Mouse (Mus musculus) gonadal fat pad, adult 2 months (tissue): ENCODE measurements around the gene Samhd1. TPM values are rescaled to one million over a fixed set of nuclear protein-coding genes. Genes with fewer than 3 reads are reported as not detected.

Source experiments
- DNase-seq: peaks from one replicate; pipeline ENCODE4 v3.0.0-alpha.2; 2012; ENCODE audit warnings: low read depth
- polyA plus RNA-seq: library from polyadenylated mRNA; depleted of rRNA; stranded (reverse); fragments of >200 nt; gene quantifications from 2 replicates; pipeline ENCODE4 v1.2.3, GENCODE M21; 2012

Samhd1 gene
- polyA plus RNA-seq, 1 experiment, result 27.7 TPM

DNA sequence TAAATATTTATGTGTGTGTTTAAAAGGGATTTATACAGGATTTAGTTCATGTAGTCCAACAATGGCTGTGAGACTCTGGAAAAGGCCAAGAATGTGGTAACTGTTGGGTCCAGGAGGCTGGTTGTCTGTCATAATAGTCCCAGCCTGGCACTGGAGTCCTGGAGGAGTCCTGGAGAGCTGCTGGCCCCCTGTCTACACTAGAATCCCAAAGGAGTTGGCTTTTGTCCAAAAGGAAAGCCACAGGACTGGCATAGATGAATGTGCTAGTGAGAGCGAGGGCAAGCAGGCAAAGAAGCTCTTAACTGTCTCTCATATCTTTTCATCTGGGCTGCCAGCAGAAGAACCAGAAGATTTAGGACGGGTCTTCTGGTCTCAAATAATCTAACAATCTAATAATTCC lies 1.6 kb upstream of the Samhd1 start:
- DNase-seq, result no peak

DNA sequence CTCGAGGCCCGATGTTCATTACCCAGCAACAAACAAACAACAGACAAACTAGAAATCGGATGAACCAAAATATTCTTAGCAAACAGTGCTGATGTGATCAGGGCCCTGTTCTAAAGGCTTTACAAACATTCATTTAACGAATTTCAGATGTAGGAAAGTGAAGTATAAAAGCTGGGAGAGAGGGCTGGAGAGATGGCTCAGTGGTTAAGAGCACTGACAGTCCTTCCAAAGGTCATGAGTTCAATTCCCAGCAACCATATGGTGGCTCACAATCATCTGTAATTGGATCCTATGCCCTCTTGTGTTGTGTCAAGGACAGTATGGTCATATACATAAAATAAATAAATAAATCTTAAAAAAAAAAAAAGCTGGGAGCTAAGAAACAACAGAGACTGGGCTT lies 1.1 kb upstream of the Samhd1 start:
- DNase-seq, result no peak

DNA sequence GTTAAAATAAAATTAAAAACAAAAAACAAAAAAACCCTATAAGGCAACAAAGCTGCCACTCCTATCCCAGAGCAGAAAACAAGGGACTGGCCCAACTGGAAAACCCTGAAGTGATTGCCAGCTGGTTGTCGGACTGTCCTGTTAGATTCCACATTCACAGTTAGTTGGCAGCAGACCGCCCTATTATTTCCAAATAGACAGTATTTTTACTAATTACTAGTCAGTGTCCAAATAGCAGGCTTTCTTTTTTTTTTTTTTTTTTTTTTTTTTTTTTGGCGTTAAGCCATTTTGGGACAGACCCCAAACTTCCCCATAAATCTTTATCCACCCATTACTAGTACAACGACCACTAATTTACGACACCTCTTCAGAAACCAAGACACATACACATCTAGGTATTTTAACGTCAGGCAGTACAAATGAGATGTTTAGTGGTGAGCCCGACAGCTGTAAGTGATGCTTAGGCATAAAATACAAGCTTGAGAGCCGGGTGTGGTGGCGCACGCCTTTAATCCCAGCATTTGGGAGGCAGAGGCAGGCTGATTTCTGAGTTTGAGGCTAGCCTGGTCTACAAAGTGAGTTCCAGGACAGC lies 560 bp upstream of the Samhd1 start:
- DNase-seq, result no peak

DNA sequence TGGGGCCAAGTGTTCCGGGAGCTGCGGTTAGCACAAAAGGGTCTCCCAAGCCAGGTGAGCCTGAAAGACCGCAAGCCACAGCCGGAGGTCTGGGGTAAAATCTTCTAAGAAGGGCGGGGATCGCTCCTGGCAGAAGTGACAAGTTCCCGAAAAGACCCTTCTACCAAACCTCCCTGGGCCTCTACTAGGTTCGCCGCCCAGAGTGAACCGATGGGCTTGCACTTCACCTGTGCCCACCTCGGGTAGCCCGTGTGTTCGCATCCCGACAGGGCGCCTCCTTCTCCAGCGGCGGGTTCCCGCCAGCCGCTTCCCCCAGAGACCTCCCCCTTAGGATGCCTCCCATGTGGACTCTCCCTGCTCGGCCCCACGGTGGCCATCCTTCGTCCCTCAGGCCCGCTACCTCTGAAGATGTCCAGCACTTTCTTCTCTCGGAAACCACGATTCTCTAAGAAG lies 560 bp downstream of the Samhd1 start:
- DNase-seq, result no peak

DNA sequence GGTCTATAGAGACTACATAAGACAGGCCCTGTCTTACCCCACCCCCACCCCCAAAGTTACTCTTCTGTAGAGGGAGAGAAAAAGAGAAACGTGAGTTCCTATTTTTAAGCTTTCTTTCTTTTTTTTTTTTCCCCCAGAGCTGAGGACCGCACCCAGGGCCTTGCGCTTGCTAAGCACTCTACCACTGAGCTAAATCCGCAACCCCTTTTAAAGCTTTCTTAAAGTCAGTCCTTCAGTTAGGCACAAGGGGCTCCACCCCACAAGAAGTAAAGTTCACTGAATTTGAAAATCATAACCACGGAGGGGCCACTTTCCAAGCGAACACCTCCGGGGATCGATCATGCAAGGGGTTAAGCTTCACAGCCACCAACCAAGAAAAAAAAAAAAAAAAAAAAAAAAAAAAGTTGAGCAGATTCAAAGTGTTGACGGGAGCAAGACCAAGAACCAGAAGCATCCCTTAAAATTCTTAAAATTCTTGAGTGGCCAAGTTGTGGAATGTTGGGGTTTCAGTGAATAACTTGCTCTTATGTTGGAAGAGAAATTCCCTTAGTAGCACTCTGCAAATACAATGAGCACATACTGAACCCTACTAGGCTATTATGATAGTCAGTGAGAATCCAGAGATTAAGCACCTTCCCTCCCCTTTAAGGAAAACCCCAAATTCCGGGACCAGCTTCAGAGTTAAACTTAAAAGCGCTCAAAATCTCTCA lies 1.1 kb downstream of the Samhd1 start:
- no peak for DNase-seq

DNA sequence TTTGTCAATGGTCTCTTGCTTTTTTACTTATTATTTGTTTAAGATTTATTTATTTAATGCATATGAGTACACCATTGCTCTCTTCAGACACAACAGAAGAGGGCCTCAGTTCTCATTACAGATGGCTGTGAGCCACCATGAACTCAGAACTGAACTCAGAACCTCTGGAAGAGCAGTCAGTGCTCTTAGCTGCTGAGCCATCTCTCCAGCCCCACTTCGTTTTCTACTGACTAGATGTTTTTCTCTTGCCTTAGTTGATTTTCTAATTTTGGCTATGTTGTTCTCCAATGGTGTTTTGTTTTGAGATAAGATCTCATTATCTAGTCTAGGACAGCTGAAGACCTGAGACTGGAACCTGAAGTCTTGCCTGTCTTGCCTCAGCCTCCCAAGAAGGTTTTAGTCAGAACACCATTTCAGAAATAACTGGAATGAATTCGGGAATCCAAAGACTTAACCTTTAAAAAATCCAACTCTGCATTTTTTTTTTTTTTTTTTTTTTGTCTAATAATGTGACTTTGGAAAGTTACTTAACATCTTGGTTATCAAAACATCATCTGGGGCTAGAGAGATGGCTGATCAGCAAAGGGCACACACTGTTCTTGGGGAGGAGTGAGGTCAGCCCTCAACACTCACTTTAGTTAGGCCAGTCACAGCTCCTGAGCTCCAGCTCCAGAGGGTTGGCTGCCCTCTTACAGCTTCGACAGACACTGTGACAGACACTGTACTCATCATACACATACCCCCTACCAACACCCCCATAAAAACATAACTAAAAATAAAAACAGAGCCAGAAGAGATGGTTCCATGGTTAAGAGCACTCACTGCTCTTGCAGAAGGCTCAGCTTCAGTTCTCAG lies 2.2 kb downstream of the Samhd1 start:
- no peak for DNase-seq

DNA sequence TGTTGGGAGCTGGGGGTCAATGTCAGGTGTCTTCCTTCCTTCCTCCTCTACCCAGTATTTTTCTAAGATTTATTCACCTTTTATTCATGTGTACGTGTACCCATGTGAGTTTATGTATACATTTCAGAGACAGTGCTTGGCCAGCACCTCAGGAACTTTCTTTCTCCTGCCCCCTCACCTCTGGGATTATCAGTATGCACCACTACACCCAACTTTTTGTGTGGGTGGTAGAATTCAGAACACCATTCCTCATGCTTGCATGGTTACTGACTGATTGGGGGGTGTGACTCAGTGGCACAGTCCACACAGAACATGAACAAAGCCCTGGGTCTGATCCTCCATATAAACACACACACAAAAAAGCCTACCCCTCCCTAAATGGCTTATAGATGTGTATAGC lies 3.0 kb downstream of the Samhd1 start:
- no peak for DNase-seq

DNA sequence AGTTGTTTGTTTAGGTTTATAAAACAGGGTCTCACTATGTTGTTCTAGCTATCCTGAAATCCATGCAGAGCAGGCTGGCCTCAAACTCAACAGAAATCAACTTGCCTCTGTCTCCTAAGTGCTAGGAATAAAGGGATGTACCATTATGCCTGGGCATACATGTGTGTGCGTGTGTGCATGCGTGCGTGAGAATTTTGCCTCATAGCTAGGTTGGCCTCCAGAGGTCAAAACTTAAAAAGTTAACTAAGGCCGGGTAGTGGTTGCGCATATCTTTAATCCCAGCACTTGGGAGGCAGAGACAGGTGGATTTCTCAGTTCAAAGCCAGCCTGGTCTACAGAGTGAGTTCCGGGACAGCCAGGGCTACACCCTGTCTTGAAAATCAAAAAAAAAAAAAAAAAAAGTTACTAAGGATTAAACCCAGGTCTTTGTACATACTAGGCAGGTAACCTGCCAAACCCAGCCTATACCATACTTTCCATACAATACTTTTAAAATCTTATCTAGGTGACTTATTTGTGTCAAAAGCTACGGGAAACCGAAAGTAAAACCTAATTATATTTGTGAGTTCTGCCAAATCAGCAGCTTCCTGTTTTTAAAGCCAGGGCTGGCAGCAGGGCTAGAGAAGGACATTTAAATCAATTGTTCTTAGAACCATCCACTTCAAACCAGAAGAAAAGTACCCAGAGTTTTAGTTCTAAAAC lies 4.1 kb downstream of the Samhd1 start:
- DNase-seq, result no peak

DNA sequence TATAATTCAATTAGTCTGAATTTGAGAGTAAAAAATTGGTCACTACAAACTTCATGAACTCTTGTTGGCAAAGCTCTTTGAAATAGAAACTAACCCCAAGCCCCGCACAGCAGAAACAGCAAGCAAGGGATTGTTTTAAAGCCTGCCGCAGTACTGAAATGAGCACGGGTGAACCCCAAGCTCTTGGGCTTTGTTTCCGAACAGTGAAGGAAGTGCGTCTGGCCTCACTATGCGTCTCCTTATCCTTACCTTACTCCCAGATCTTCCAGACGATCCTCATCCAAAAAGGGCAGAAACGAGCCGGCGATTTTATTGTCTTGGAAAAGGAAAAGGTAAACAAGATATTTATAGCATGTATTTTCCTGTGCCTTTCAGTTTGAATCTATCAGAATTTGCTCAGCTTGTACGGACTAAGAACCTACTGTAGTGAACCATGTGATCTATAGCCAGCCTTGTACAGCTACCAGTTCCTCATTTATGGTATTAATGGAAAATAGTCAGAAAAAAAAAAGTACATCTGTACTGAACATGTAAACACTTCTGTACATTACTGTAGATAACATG lies 5.4 kb downstream of the Samhd1 start:
- DNase-seq, result no peak

DNA sequence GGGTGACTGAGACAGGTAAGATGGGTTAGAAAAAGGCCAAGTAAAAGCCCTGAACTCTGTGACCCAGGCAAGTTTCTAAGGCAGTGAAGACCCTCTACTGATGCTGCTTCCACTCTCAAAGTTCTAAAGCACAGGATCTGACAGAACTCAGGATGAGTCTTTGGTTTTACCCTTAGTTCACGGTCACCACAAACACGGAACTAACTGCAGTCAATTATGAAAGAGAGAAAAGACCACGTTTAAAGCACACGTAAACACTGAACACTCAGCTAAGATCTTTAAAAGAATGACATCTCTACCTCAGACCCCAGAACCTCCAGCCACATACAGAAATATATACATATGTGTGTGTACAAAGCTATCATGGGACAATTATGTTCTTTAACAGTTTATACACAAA lies 6.0 kb downstream of the Samhd1 start:
- DNase-seq, result no peak

DNA sequence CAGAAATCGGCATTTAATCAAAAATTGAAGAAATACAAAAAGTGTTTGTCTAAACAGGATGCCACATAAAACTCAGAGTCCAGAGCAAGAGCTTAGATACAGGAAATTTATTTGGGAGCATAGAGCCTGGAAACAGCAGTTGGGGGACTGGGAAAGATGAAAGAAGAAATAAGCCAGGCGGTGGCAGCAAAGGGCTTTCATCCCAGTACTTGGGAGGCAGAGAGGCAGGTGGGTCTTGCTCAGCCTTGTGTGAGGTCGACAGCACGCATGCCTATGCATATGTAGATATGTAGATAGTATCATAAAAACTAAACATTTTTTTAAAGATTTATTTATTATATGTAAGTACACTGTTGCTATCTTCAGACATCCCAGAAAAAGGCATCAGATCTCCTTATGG lies 7.0 kb downstream of the Samhd1 start:
- no peak for DNase-seq

DNA sequence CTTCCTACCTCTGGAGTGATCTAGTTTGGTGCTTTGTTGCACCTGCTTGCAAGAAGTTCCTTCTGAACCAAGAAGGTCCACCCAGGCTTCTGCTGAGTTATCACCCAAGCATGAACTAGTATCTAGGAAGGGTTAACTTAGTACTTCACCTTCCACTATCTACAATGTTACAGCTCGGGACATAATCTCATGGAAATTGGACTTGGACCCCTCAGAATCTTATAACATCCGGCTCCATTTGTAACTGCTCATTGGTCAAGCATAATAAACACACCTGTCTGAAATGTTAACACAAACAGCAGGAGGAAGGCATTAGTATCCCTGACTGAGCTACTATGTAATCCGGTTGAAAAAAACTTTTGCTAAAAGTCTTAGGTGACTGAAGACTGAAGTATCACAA lies 7.7 kb downstream of the Samhd1 start:
- no peak for DNase-seq

DNA sequence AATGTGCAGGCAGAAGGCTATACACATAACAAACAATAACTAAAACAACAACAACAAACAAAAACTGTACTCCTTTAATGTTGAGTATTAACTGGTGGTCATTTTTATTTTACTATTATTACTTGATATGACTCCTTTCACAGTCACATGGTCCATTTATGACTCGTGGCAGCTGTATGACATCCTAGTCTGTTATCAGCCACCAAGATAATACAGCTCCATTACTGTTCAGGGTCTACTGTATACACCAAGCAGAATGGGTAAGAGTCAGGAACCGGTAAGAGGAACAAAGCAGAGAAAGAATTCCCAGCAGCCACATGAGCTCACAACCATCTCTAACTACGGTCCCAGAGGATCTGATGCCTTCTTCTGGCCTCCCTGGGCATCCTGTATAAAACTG lies 9.8 kb downstream of the Samhd1 start:
- no peak for DNase-seq

DNA sequence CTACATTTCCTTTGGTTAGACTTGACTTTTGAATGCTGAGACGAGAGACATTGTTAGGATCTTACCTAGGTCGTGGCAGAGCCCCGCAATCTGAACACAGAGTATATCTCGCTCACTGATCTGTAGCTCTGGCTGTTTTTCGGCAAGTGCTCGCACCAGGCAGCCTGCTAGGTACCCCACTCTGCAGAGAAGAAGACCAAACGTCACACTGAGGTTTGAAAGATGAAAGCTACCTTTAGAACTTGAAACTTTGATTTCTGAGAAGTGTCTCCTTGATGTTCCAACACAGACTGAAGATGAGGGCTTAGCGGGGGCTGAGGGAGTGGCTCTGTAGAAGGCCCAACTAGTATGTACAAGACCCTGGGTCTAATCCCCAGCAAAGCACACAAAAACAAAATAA lies 13.3 kb downstream of the Samhd1 start:
- no peak for DNase-seq

DNA sequence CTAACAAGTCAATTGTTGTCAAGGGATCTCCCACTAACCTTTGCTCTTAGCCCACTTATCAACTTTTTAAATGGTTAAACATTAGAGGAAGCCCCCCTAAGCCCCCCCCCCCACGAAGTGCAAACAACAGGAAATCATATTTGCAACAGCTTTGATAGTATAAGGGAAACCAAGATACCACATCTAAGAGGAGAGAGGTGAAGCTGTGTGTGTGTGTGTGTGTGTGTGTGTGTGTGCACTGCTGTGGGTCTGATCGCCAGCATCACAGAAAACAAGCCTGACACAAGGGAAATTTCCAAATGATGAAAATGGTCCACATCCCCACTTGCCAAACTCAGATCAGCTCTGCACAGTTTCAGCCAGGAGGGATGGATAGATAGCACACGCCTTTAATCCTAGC lies 16.0 kb downstream of the Samhd1 start:
- DNase-seq, result no peak

DNA sequence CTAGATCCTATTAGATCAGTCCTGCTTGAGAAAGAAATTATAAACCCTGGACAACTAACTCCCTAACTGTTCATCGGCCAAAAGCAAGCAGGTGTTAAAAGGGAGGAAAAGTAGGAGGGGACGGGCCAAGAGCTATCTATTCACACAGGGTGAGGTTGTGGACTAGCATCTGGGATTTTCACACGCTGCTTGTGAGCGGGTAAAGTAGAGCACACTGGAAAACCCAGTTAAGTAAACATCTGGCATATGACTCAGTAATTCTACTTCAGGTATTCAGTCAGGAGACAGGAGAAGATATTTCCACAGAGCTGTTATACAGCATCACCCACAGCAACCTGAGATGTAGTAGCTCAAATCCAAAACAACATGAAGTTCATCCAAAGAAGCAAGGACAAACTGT lies 16.5 kb downstream of the Samhd1 start:
- DNase-seq, result no peak

DNA sequence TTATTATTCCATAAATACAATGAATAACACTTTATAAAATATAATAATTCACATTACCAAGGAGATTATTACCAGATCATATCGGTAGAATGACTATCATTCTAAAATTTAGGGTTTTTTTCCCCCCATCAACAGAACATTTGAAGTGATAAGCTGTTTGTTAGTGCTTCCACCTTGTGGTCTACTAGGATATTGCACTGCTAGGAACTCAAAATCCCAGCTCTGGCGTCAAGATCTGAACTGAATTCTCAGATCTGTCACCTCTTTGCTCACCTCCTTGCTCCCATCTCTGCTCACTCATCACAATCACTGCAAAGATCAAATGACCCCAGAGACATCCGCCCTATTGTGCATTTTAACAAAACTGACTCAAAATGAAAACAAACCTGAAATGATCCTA lies 18.1 kb downstream of the Samhd1 start:
- no peak for DNase-seq

DNA sequence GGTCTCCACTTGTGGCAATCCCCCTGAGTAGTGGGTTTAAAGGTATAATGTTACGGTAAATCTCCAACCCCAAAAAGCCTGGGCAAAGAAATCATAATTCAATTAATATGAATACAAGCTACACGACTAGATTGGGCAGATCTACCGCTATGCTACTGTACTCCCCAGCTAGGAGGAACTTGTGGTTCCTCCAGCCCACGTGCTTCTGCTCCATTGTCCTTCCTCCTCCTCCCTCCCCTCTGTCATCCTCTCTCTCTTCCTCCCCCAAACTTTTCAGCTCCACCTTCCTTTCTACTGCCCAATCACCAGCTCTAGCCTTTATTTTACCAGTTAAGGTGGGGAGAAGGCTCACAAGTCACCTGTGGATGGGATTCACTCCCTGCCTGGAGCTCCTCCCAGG lies 26.8 kb downstream of the Samhd1 start:
- DNase-seq, result no peak

DNA sequence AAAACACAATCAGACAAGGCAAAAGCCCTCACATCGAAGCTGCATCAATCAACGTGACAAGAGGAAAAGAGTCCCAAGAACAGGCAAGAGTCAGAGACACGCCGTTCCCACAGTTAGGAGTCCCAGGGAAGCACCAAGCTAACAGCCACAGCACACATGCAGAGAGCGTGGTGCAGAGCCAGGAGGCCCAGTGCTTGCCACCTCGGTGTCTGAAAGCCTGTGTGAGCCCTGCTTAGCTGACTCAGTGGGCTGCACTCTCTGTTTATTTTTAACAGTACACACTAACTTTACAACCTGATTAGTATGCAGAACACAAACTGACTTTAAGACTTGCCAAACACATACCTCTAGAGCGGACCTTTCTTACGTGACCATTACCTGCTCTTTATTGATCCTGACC lies 30.6 kb downstream of the Samhd1 start:
- no peak for DNase-seq

DNA sequence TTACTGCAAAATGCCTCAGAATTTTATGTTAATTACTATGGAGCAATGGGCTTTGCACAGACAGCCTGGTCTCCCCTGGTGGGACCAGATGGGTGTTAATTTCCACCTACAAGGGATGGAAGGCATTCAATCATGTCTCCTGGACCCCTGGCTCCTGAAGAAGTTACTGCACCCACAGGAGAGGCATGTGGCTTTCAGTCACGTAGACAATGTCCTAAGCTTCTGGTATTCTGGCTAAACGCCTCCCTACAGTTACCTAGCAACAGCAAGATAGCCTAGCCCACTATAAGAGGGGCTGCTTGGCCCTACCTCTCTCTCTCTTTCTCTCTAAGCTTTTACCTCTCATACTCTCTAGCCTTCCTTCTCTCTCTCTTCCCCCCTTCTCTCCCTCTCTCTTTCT lies 32.8 kb downstream of the Samhd1 start:
- no peak for DNase-seq

DNA sequence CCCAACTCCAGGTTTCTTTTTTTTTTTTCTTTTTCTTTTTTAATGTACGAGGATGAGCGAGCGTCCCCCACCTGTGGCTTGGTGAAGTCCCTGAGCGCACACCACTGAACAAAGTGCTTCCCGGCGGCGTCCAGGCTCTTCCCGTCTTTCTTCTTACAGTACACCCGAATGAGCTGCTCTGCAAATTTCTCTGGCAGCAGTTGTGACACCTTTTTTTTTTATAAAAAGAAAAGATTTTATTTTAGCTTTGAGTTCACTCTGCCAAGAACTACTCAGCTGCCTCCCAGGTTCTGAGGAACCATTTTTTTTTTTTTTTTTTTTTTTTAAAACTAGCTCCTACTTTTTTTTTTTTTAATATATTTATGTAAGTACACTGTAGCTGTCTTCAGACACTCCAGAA lies 33.4 kb downstream of the Samhd1 start:
- no peak for DNase-seq

DNA sequence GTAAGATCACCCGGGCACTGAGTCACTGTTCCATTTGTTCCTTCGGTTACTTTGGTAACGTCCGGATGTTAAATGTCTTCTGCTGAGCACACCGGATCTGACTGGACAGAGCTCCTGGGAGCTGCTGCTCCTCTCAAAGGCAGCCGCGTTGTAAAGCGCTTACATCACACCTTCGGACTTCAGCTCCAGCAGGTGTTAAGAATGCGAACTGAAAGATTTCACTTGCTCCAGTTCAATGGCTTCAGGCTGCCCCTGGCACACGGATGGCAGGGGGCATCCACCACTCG lies 34.8 kb downstream of the Samhd1 start:
- DNase-seq, result no peak
